7 mouse cellular contexts compared by ENCODE assay signal in the genomic region with DNA sequence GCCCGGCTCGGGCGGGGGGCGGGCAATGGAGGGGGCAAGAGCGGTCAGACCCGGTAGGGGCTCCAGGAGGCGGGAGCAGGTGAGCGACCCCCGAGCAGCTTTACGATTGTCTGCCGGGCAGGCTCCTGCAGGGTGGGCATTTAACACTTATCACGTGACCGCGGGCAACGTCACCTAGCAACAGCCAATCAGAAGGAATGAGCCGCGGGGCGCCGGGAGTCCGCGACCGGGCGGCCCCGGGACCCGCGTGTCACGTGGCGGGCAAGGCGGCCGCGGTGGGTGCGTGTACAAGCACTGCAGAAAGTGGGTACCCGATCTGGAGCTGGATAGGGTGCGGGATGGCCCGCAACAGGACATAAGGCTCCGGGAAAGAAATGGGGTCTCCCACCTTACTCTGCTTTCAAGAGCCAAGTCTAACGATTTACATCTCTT. TPM values are rescaled to one million over a fixed set of nuclear protein-coding genes. Genes with fewer than 3 reads are reported as not detected.
DNase-seq lines count a peak whose midpoint lies in the region; ATAC-seq lines count a peak whose summit lies in the region.

A gene (minus strand): TSS at position 115 of the 432 bp plus-strand sequence.

- H3K4me1 ChIP-seq in megakaryocyte, embryonic 14.5 days = peaks cover 49% of the 10 kb centered on the region
- peaks cover 4% of the 10 kb centered on the region for H3K4me1 ChIP-seq in embryonic facial prominence, embryonic 11.5 days (ENCODE audit: control insufficient read depth, insufficient read depth, low read length)
- peaks cover 24% of the 10 kb centered on the region for H3K4me1 ChIP-seq in hindbrain, embryonic 15.5 days (replicated peaks)
- peaks cover 37% of the 10 kb centered on the region for H3K4me1 ChIP-seq in midbrain, embryonic 13.5 days (replicated peaks)

- no peaks in the 10 kb centered on the region for H3K9me3 ChIP-seq in megakaryocyte, embryonic 14.5 days
- H3K9me3 ChIP-seq in embryonic facial prominence, embryonic 11.5 days (replicated peaks; ENCODE audit: control insufficient read depth, low read length) = no peaks in the 10 kb centered on the region
- no peaks in the 10 kb centered on the region for H3K9me3 ChIP-seq in hindbrain, embryonic 15.5 days
- no peaks in the 10 kb centered on the region for H3K9me3 ChIP-seq in midbrain, embryonic 13.5 days

- no peaks in the 10 kb centered on the region for H3K36me3 ChIP-seq in megakaryocyte, embryonic 14.5 days (replicated peaks; ENCODE audit: low read length)
- no peaks in the 10 kb centered on the region for H3K36me3 ChIP-seq in embryonic facial prominence, embryonic 11.5 days (replicated peaks; ENCODE audit: control insufficient read depth, insufficient read depth, low read depth, low read length)
- H3K36me3 ChIP-seq in hindbrain, embryonic 15.5 days = no peaks in the 10 kb centered on the region
- H3K36me3 ChIP-seq in midbrain, embryonic 13.5 days = no peaks in the 10 kb centered on the region

- peak within 1 kb of the TSS; percentile 89 for H3K4me3 ChIP-seq in megakaryocyte, embryonic 14.5 days (replicated peaks)
- peak within 1 kb of the TSS; percentile 66 for H3K4me3 ChIP-seq in embryonic facial prominence, embryonic 11.5 days (ENCODE audit: low read depth, low read length)
- peak within 1 kb of the TSS; percentile 44 for H3K4me3 ChIP-seq in hindbrain, embryonic 15.5 days
- peak within 1 kb of the TSS; percentile 53 for H3K4me3 ChIP-seq in midbrain, embryonic 13.5 days (replicated peaks)

- H3K27me3 ChIP-seq in megakaryocyte, embryonic 14.5 days (replicated peaks) = peaks cover 92% of the 10 kb centered on the region
- peaks cover 29% of the 10 kb centered on the region for H3K27me3 ChIP-seq in embryonic facial prominence, embryonic 11.5 days (ENCODE audit: control insufficient read depth, insufficient read depth, low read length)
- peaks cover 69% of the 10 kb centered on the region for H3K27me3 ChIP-seq in hindbrain, embryonic 15.5 days
- H3K27me3 ChIP-seq in midbrain, embryonic 13.5 days = peaks cover 94% of the 10 kb centered on the region

- H3K4me2 ChIP-seq in embryonic facial prominence, embryonic 11.5 days (ENCODE audit: low read depth, low read length) = peak within 1 kb of the TSS; percentile 94
- peak within 1 kb of the TSS; percentile 86 for H3K4me2 ChIP-seq in hindbrain, embryonic 15.5 days
- H3K4me2 ChIP-seq in midbrain, embryonic 13.5 days (replicated peaks) = peak within 1 kb of the TSS; percentile 93

- peak within 1 kb of the TSS; percentile 90 for H3K27ac ChIP-seq in embryonic facial prominence, embryonic 11.5 days (replicated peaks; ENCODE audit: low read depth, low read length)
- H3K27ac ChIP-seq in hindbrain, embryonic 15.5 days (replicated peaks) = no peak within 1 kb of the TSS
- peak within 1 kb of the TSS; percentile 74 for H3K27ac ChIP-seq in midbrain, embryonic 13.5 days

- H3K9ac ChIP-seq in embryonic facial prominence, embryonic 11.5 days (replicated peaks; ENCODE audit: low read length) = peak within 1 kb of the TSS; percentile 83
- no peak within 1 kb of the TSS for H3K9ac ChIP-seq in hindbrain, embryonic 15.5 days
- H3K9ac ChIP-seq in midbrain, embryonic 13.5 days (replicated peaks) = peak within 1 kb of the TSS; percentile 63

- WGBS in embryonic facial prominence, embryonic 11.5 days = 0% methylated on average over 37 of the region's 37 CpGs
- WGBS in hindbrain, embryonic 15.5 days = 0% methylated on average over 37 of the region's 37 CpGs
- WGBS in midbrain, embryonic 13.5 days = under 1% methylated on average over 37 of the region's 37 CpGs

- ATAC-seq in megakaryocyte, adult 5-6 weeks (ENCODE audit: poor library complexity, severe bottlenecking) = no peak
- peak; percentile 76 for ATAC-seq in embryonic facial prominence, embryonic 11.5 days (replicated peaks; ENCODE audit: insufficient number of reproducible peaks, low FRiP score, low TSS enrichment, low read depth)
- peak; percentile 44; the same call in 1 of the 2 replicates for ATAC-seq in hindbrain, embryonic 15.5 days (ENCODE audit: low FRiP score, low read depth)
- peak; percentile 80 for ATAC-seq in midbrain, embryonic 13.5 days

- peak; percentile 92 for DNase-seq in embryonic facial prominence, embryonic 11.5 days (ENCODE audit: low spot score)
- DNase-seq in thymus, postnatal 25 days = peak; percentile 59
- no peak for DNase-seq in T-cell, adult 2 months (ENCODE audit: low spot score)

RNA-seq across cellular contexts. Expression of the gene that starts here (rescaled TPM):
- not detected in 2 replicates for polyA plus RNA-seq in megakaryocyte, embryonic 14.5 days (2012; ENCODE audit: insufficient read depth, low replicate concordance)
- total RNA-seq in megakaryocyte, adult 5-6 weeks (2015) = not detected in 2 replicates
- not detected in 2 replicates for total RNA-seq in megakaryocyte, adult 5-6 weeks (2017)
- polyA plus RNA-seq in embryonic facial prominence, embryonic 11.5 days (2014; fragmentation: Nextera tagmentation; extraction: Ambion mirVana) = 18.0 and 20.3 TPM in 2 replicates
- 0.26 and 2.2 TPM in 2 replicates for polyA plus RNA-seq in hindbrain, embryonic 15.5 days (2015; fragmentation: Nextera tagmentation; extraction: Ambion mirVana)
- polyA plus RNA-seq in midbrain, embryonic 13.5 days (2015; fragmentation: Nextera tagmentation; extraction: Ambion mirVana) = 10.5 and 14.6 TPM in 2 replicates
